Mouse (Mus musculus): ENCODE results near the gene Moxd2. TPM values are rescaled to one million over a fixed set of nuclear protein-coding genes. Genes with fewer than 3 reads are reported as not detected.

The Moxd2 gene
- not detected in 2 replicates for polyA plus RNA-seq (2014; fragmentation: Nextera tagmentation; extraction: Ambion mirVana)

- no peaks in the 10 kb centered on the region for H3K36me3 ChIP-seq (ENCODE audit: control insufficient read depth, insufficient read depth, low read length)
- H3K27ac ChIP-seq (ENCODE audit: low read length): no peak within 1 kb of the TSS
- H3K9me3 ChIP-seq (ENCODE audit: control insufficient read depth, low read depth, low read length): no peaks in the 10 kb centered on the region
- no peaks in the 10 kb centered on the region for H3K27me3 ChIP-seq (ENCODE audit: control insufficient read depth, insufficient read depth, low read length)
- no peak within 1 kb of the TSS for H3K9ac ChIP-seq (replicated peaks; ENCODE audit: low read depth, low read length)
- H3K4me1 ChIP-seq (ENCODE audit: control insufficient read depth, insufficient read depth, low read length): no peaks in the 10 kb centered on the region
- no peak for ATAC-seq (ENCODE audit: insufficient number of reproducible peaks, insufficient read depth, low FRiP score, low read depth)
- 90% methylated on average over 3 of the region's 3 CpGs for WGBS
- H3K4me3 ChIP-seq (ENCODE audit: low read depth, low read length): no peak within 1 kb of the TSS
- no peak within 1 kb of the TSS for H3K4me2 ChIP-seq (replicated peaks; ENCODE audit: low read depth, low read length)
Observed at GRCm38 (mm10) chr6:40887394-40887793, at the start of gene Moxd2. Gene Moxd2, minus strand, starts transcription at chr6:40887494.

DNA sequence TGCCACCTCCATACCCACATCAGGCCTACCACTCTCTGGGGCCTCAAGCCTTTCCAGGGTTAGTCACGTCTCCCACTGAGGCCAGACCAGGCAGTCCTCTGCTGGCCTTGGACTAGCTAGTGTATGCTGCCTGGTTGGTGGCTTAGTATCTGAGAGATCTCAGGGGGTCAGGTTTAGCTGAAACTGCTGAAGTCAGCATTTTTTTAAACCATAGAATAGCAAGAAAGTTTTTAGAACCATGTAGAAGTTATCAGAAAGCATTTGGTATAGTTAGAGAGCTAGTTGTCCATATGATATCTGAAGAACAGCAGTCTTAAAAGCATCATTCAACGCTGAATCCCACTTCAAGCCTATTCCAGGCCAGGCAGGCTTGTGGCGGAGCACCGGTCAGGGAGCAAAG is 32.7 kb upstream of the Moxd2 start:
- no peak overlapping the region for H3K4me3 ChIP-seq (ENCODE audit: low read depth, low read length)
- WGBS: 80% methylated on average over 4 of the region's 4 CpGs
- no peaks in the 10 kb centered on the region for H3K36me3 ChIP-seq (ENCODE audit: control insufficient read depth, insufficient read depth, low read length)
- no peaks in the 10 kb centered on the region for H3K4me1 ChIP-seq (ENCODE audit: control insufficient read depth, insufficient read depth, low read length)
- H3K9me3 ChIP-seq (ENCODE audit: control insufficient read depth, low read depth, low read length): no peaks in the 10 kb centered on the region
- no peak overlapping the region for H3K27ac ChIP-seq (ENCODE audit: low read length)
- no peak for ATAC-seq (ENCODE audit: insufficient number of reproducible peaks, insufficient read depth, low FRiP score, low read depth)
- H3K4me2 ChIP-seq (replicated peaks; ENCODE audit: low read depth, low read length): no peak overlapping the region
- H3K9ac ChIP-seq (replicated peaks; ENCODE audit: low read depth, low read length): no peak overlapping the region
- no peaks in the 10 kb centered on the region for H3K27me3 ChIP-seq (ENCODE audit: control insufficient read depth, insufficient read depth, low read length)

DNA sequence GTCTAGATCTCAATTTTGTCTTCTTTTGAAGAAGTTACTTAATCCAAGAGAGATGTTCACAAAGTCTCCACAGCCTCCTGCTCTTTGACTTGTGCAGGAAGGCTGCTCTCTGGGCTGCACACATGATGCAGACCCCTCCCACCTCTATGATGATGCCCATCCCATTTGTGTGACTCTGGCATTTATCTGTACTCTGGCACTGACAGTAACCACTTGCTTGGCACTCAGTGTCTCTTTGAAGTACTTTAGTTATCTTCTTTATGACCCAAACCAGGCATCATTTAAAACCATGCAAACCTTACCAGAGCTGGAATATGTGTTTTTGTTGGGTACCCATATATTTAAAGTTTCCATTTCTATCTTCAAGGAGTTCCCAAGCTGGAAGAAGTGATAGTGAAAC is 13.0 kb upstream of the Moxd2 start, which contains the start of gene Prss58:
Gene Prss58, minus strand, starts transcription at position 101 of the 400 bp plus-strand sequence.
- no peak within 1 kb of the TSS for H3K4me2 ChIP-seq (replicated peaks; ENCODE audit: low read depth, low read length)
- no peak for ATAC-seq (ENCODE audit: insufficient number of reproducible peaks, insufficient read depth, low FRiP score, low read depth)

DNA sequence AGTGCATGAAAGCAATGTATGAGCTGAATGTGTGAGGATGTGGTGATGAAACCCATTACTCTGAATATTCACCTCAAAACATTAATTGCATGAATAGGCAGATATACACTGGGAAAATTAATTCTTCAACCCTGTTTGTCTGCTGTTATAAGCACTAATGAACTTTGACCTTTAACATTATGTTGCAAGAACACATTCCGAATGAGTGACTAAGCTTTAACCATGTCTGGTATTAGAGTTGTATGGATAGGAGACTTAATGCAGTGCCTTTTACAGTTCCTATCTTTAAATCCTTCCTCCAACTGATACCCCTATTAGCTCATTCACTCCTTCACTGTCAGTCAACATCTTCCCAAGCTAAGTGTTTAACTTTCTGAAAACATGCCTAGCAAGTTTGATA is 7.4 kb upstream of the Moxd2 start:
- H3K4me3 ChIP-seq (ENCODE audit: low read depth, low read length): no peak overlapping the region
- H3K9ac ChIP-seq (replicated peaks; ENCODE audit: low read depth, low read length): no peak overlapping the region
- no peak for ATAC-seq (ENCODE audit: insufficient number of reproducible peaks, insufficient read depth, low FRiP score, low read depth)
- no peaks in the 10 kb centered on the region for H3K4me1 ChIP-seq (ENCODE audit: control insufficient read depth, insufficient read depth, low read length)
- H3K36me3 ChIP-seq (ENCODE audit: control insufficient read depth, insufficient read depth, low read length): no peaks in the 10 kb centered on the region
- no peak overlapping the region for H3K27ac ChIP-seq (ENCODE audit: low read length)
- H3K4me2 ChIP-seq (replicated peaks; ENCODE audit: low read depth, low read length): no peak overlapping the region
- H3K9me3 ChIP-seq (ENCODE audit: control insufficient read depth, low read depth, low read length): no peaks in the 10 kb centered on the region
- H3K27me3 ChIP-seq (ENCODE audit: control insufficient read depth, insufficient read depth, low read length): no peaks in the 10 kb centered on the region
- WGBS: 67% methylated on average over 1 of the region's 1 CpGs

More for the DNA sequence above, 13.0 kb upstream of the Moxd2 start, which contains the start of gene Prss58:
- H3K9ac ChIP-seq (replicated peaks; ENCODE audit: low read depth, low read length): no peak within 1 kb of the TSS
- H3K27me3 ChIP-seq (ENCODE audit: control insufficient read depth, insufficient read depth, low read length): no peaks in the 10 kb centered on the region
- H3K27ac ChIP-seq (ENCODE audit: low read length): no peak within 1 kb of the TSS
- no peaks in the 10 kb centered on the region for H3K9me3 ChIP-seq (ENCODE audit: control insufficient read depth, low read depth, low read length)
- no peak within 1 kb of the TSS for H3K4me3 ChIP-seq (ENCODE audit: low read depth, low read length)
- no peaks in the 10 kb centered on the region for H3K4me1 ChIP-seq (ENCODE audit: control insufficient read depth, insufficient read depth, low read length)
- H3K36me3 ChIP-seq (ENCODE audit: control insufficient read depth, insufficient read depth, low read length): no peaks in the 10 kb centered on the region

- H3K9me3 ChIP-seq (ENCODE audit: control insufficient read depth, low read depth, low read length): no peaks in the 10 kb centered on the region
- no peak for ATAC-seq (ENCODE audit: insufficient number of reproducible peaks, insufficient read depth, low FRiP score, low read depth)
- H3K9ac ChIP-seq (replicated peaks; ENCODE audit: low read depth, low read length): no peak overlapping the region
- no peak overlapping the region for H3K27ac ChIP-seq (ENCODE audit: low read length)
- H3K27me3 ChIP-seq (ENCODE audit: control insufficient read depth, insufficient read depth, low read length): no peaks in the 10 kb centered on the region
- H3K4me1 ChIP-seq (ENCODE audit: control insufficient read depth, insufficient read depth, low read length): no peaks in the 10 kb centered on the region
- 42% methylated on average over 7 of the region's 7 CpGs for WGBS
- no peak overlapping the region for H3K4me2 ChIP-seq (replicated peaks; ENCODE audit: low read depth, low read length)
- H3K36me3 ChIP-seq (ENCODE audit: control insufficient read depth, insufficient read depth, low read length): no peaks in the 10 kb centered on the region
- H3K4me3 ChIP-seq (ENCODE audit: low read depth, low read length): no peak overlapping the region
Observed at GRCm38 (mm10) chr6:40893577-40893976, 6.3 kb upstream of the Moxd2 start.

DNA sequence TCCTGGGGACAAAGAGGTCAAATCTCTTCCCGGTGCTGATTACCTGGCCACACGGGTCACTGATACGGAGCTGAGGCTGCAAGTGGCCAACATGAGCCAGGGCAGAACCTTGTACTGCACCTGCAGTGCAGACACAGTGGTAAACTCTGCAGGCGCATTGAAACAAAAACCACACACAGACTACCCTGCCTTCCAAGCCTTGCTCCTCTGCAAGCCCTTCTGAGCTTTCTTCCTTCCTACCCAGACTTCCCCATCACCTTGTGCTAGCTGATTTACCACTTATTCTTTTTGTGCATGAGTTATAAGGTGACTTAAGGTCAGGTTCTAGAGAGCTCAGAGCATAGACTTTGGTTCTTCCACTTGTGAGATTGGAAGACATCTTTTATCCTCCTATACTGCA is 4.5 kb upstream of the Moxd2 start:
- 80% methylated on average over 4 of the region's 4 CpGs for WGBS
- no peak overlapping the region for H3K9ac ChIP-seq (replicated peaks; ENCODE audit: low read depth, low read length)

DNA sequence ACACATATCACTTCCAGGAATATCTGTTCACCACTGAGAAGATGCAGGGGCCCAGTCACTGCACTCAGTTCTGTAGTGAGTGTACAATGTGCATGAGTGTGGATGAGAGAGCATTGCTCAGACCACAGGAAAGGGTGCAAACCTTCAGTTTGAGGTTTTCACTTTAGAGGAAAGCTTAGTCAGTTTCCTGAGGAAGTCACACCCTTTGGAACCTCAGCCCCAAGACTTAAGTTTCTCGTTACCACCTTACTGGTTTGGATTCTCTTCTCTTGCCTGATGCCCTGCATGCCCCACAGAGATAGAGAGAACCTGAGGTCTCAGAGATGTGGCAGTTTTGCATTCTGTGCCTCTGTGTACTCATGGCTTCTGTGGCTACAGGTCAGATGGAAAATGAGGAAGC is 3.7 kb upstream of the Moxd2 start:
- Histone ChIP-seq H3K4me2 (replicated peaks; ENCODE audit: low read depth, low read length) (no peak overlapping the region), H3K27me3 (ENCODE audit: control insufficient read depth, insufficient read depth, low read length) (no peaks in the 10 kb centered on the region), H3K9me3 (ENCODE audit: control insufficient read depth, low read depth, low read length) (no peaks in the 10 kb centered on the region), H3K4me3 (ENCODE audit: low read depth, low read length) (no peak overlapping the region), H3K4me1 (ENCODE audit: control insufficient read depth, insufficient read depth, low read length) (no peaks in the 10 kb centered on the region), H3K9ac (replicated peaks; ENCODE audit: low read depth, low read length) (no peak overlapping the region), H3K36me3 (ENCODE audit: control insufficient read depth, insufficient read depth, low read length) (no peaks in the 10 kb centered on the region), H3K27ac (ENCODE audit: low read length) (no peak overlapping the region)
- WGBS: 61% methylated on average over 1 of the region's 1 CpGs
- no peak for ATAC-seq (ENCODE audit: insufficient number of reproducible peaks, insufficient read depth, low FRiP score, low read depth)

More for the DNA sequence above, 4.5 kb upstream of the Moxd2 start:
- no peak for ATAC-seq (ENCODE audit: insufficient number of reproducible peaks, insufficient read depth, low FRiP score, low read depth)
- H3K4me2 ChIP-seq (replicated peaks; ENCODE audit: low read depth, low read length): no peak overlapping the region
- H3K27me3 ChIP-seq (ENCODE audit: control insufficient read depth, insufficient read depth, low read length): no peaks in the 10 kb centered on the region
- H3K9me3 ChIP-seq (ENCODE audit: control insufficient read depth, low read depth, low read length): no peaks in the 10 kb centered on the region
- no peak overlapping the region for H3K4me3 ChIP-seq (ENCODE audit: low read depth, low read length)
- H3K36me3 ChIP-seq (ENCODE audit: control insufficient read depth, insufficient read depth, low read length): no peaks in the 10 kb centered on the region
- no peaks in the 10 kb centered on the region for H3K4me1 ChIP-seq (ENCODE audit: control insufficient read depth, insufficient read depth, low read length)
- no peak overlapping the region for H3K27ac ChIP-seq (ENCODE audit: low read length)

GRCm38 (mm10) chr6:40845283-40845682 is 42.0 kb downstream of the Moxd2 start:
- H3K4me1 ChIP-seq (ENCODE audit: control insufficient read depth, insufficient read depth, low read length): no peaks in the 10 kb centered on the region
- no peak overlapping the region for H3K4me3 ChIP-seq (ENCODE audit: low read depth, low read length)
- H3K27ac ChIP-seq (ENCODE audit: low read length): no peak overlapping the region
- no peak for ATAC-seq (ENCODE audit: insufficient number of reproducible peaks, insufficient read depth, low FRiP score, low read depth)
- no peak overlapping the region for H3K9ac ChIP-seq (replicated peaks; ENCODE audit: low read depth, low read length)
- H3K4me2 ChIP-seq (replicated peaks; ENCODE audit: low read depth, low read length): no peak overlapping the region
- no peaks in the 10 kb centered on the region for H3K9me3 ChIP-seq (ENCODE audit: control insufficient read depth, low read depth, low read length)
- H3K36me3 ChIP-seq (ENCODE audit: control insufficient read depth, insufficient read depth, low read length): no peaks in the 10 kb centered on the region
- H3K27me3 ChIP-seq (ENCODE audit: control insufficient read depth, insufficient read depth, low read length): no peaks in the 10 kb centered on the region
